Mouse (Mus musculus): Measurements from ENCODE around the gene Cdk2ap2. TPM values are rescaled to one million over a fixed set of nuclear protein-coding genes. Genes with fewer than 3 reads are reported as not detected.

Cdk2ap2 gene
- polyA plus RNA-seq, 1 experiment: 138 TPM

DNA sequence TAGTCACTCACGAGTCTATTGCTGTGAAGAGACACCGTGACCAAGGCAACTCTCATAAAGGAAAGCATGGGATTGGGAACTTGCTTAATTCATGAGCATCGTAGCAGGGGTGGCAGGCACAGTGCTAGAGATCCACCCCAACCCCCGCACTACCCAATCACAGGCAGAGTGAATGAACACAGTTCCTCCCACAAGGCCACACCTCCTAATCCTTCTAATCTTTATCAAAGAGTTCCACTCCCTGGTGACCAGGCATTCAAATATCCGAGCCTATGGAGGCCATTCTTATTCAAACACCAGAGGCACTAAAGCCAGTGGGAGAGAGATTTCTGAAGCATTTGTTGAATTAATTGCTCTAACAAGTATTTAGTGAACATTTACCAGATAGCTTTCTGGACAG, 49.0 kb downstream of the Cdk2ap2 start:
- Histone ChIP-seq H3K27me3 (replicated peaks; ENCODE audit: control insufficient read depth, insufficient read depth, low read length) (no peaks in the 10 kb centered on the region), H3K4me1 (ENCODE audit: control insufficient read depth, insufficient read depth, low read length) (peaks cover 15% of the 10 kb centered on the region), H3K36me3 (ENCODE audit: control insufficient read depth, insufficient read depth, low read length) (no peaks in the 10 kb centered on the region), H3K4me3 (ENCODE audit: insufficient read depth, low read depth, low read length) (no peak overlapping the region), H3K27ac (ENCODE audit: insufficient read depth, low read depth, low read length) (no peak overlapping the region)
- no peak for DNase-seq
- TF ChIP-seq CTCF (conservative IDR thresholded peaks at IDR 0.05; ENCODE audit: insufficient read depth, insufficient read length, low read depth, low read length) (no peak), POLR2A (IDR thresholded peaks at IDR 0.05; ENCODE audit: low read depth, low read length) (no peak)
- WGBS: 97% methylated on average over 5 of the region's 5 CpGs

DNA sequence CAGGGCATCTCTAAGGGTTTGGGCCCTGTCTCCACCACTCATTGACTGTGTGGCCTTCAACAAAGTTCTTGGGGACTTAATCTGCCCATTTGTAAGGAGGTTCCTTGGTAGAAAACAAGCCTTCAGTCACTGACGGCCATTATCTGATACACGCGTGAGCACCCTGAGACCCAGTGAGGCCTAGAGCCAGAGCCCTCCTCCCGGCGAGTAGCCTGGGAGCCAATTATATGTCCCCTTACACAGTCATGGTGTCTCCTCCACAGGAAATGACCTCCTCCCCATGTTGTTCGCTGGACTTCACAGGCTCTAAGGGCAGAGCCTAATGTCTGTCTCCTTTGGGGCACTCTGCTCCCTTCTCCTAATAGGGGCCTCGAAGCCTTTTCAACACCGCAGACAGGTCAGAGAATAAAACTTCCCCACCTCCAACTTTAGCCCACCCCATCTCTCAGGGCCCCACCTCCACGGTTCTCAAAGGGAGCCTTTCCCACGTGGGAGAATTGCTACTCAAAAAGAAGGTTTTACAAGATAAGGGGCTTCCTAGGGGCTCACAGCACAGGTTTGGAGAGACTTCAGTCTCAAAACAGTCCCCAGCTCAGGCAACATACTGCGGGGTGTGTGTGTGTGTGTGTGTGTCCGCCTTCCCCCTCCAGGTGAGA, 49.5 kb downstream of the Cdk2ap2 start:
- H3K4me1 ChIP-seq (ENCODE audit: control insufficient read depth, insufficient read depth, low read length): peaks cover 15% of the 10 kb centered on the region

DNA sequence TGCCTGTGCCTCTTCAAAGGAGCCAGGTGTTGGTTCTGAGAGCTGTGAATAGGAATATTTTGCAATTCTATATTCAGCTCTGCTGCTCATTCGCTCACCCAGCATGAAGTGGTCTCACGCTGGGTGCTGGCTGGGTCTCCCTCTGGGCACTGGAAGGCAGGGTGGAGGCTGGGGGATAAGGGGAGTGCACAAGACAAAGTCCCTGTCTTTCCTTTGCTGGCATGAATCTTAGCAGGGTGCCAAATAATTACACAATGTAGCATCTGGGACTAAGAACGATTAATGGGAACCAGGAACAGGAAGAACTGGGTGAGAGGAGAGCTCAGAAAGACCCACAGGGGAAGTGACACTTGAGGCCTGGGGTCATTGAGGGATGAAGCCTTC, 50.0 kb downstream of the Cdk2ap2 start:
- TF ChIP-seq POLR2A (IDR thresholded peaks at IDR 0.05; ENCODE audit: low read depth, low read length): no peak
- TF ChIP-seq CTCF (conservative IDR thresholded peaks at IDR 0.05; ENCODE audit: insufficient read depth, insufficient read length, low read depth, low read length): no peak
- 72% methylated on average over 3 of the region's 3 CpGs for WGBS
- peak; percentile 25 for DNase-seq
- Histone ChIP-seq H3K4me3 (ENCODE audit: insufficient read depth, low read depth, low read length) (no peak overlapping the region), H3K4me1 (ENCODE audit: control insufficient read depth, insufficient read depth, low read length) (peaks cover 15% of the 10 kb centered on the region), H3K27ac (ENCODE audit: insufficient read depth, low read depth, low read length) (no peak overlapping the region), H3K27me3 (replicated peaks; ENCODE audit: control insufficient read depth, insufficient read depth, low read length) (no peaks in the 10 kb centered on the region), H3K36me3 (ENCODE audit: control insufficient read depth, insufficient read depth, low read length) (no peaks in the 10 kb centered on the region)

More for the DNA sequence above, 49.5 kb downstream of the Cdk2ap2 start:
- TF ChIP-seq CTCF (conservative IDR thresholded peaks at IDR 0.05; ENCODE audit: insufficient read depth, insufficient read length, low read depth, low read length) (no peak), POLR2A (IDR thresholded peaks at IDR 0.05; ENCODE audit: low read depth, low read length) (no peak)
- Histone ChIP-seq H3K27ac (ENCODE audit: insufficient read depth, low read depth, low read length) (no peak overlapping the region), H3K36me3 (ENCODE audit: control insufficient read depth, insufficient read depth, low read length) (no peaks in the 10 kb centered on the region), H3K4me3 (ENCODE audit: insufficient read depth, low read depth, low read length) (no peak overlapping the region), H3K27me3 (replicated peaks; ENCODE audit: control insufficient read depth, insufficient read depth, low read length) (no peaks in the 10 kb centered on the region)
- 81% methylated on average over 12 of the region's 12 CpGs for WGBS
- no peak for DNase-seq

DNA sequence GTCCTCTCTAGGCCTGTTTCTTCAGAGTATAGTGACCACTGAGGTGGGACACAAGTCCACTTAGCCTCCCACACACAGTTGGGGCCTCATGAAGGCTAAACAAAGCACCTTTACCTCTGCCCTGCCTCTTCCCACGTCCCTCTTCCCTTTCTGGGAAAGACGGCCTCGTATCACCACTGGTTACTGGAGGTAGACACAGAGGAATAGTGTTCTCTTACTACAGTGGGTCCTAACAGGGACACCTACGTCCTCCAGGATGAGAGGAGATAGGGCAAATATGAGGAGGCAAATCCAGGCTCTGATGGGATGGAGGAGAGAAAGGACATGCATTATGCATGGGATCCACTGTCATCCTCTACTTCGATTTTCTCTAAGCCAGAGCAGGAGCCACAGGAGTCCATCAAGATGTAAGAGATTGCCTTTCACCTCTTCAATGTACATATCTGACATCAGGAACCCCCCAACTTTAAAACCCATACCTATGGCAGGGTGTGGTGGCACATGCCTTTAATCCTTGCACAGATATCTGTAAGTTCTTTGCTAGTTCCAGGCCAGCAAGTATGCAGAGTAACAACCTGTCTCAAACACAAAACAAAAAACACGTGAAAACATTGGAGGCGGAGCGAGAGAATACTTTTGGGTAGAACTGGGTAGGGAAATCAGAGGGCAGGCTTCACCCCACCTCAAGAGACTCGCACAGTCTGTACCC, 51.0 kb downstream of the Cdk2ap2 start:
- no peak for DNase-seq
- Histone ChIP-seq H3K4me1 (ENCODE audit: control insufficient read depth, insufficient read depth, low read length) (peaks cover 15% of the 10 kb centered on the region), H3K4me3 (ENCODE audit: insufficient read depth, low read depth, low read length) (peak overlapping the region; percentile 95; the same call in 1 of the 2 replicates), H3K27me3 (replicated peaks; ENCODE audit: control insufficient read depth, insufficient read depth, low read length) (no peaks in the 10 kb centered on the region), H3K36me3 (ENCODE audit: control insufficient read depth, insufficient read depth, low read length) (no peaks in the 10 kb centered on the region), H3K27ac (ENCODE audit: insufficient read depth, low read depth, low read length) (peak overlapping the region; percentile 57)
- no peak for TF ChIP-seq POLR2A (IDR thresholded peaks at IDR 0.05; ENCODE audit: low read depth, low read length)
- TF ChIP-seq CTCF (conservative IDR thresholded peaks at IDR 0.05; ENCODE audit: insufficient read depth, insufficient read length, low read depth, low read length): no peak
- 44% methylated on average over 9 of the region's 9 CpGs for WGBS

DNA sequence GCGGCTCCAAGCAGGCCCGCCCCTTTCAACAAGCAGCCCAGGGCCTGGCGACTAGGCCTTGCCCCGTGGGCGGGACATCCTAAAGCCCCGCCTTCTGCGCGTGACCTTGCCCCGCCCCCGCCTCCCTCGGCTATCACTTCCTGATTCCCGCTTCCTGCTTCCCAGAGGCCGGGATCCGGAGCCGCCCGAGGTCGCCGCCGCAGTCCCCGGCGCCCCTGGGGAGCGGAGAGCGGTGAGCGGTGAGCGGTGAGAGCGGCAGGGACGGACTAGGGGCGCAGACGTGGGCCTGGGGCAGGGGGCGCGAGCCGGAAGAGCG, 51.5 kb downstream of the Cdk2ap2 start, which contains the start of gene Coro1b:
Gene Coro1b, plus strand, starts transcription at position 129 of the 316 bp plus-strand sequence.
- Histone ChIP-seq H3K4me1 (ENCODE audit: control insufficient read depth, insufficient read depth, low read length) (peaks cover 15% of the 10 kb centered on the region), H3K27ac (ENCODE audit: insufficient read depth, low read depth, low read length) (peak within 1 kb of the TSS; percentile 57), H3K4me3 (ENCODE audit: insufficient read depth, low read depth, low read length) (peak within 1 kb of the TSS; percentile 95), H3K27me3 (replicated peaks; ENCODE audit: control insufficient read depth, insufficient read depth, low read length) (no peaks in the 10 kb centered on the region), H3K36me3 (ENCODE audit: control insufficient read depth, insufficient read depth, low read length) (no peaks in the 10 kb centered on the region)
- peak; percentile 22 for TF ChIP-seq POLR2A (IDR thresholded peaks at IDR 0.05; ENCODE audit: low read depth, low read length)
- no peak for TF ChIP-seq CTCF (conservative IDR thresholded peaks at IDR 0.05; ENCODE audit: insufficient read depth, insufficient read length, low read depth, low read length)
- 1% methylated on average over 32 of the region's 33 CpGs for WGBS
- DNase-seq: peak; percentile 98

Other genes with a start within 250 kb of the Cdk2ap2 start
- gene Chka, start 245.4 kb upstream of the Cdk2ap2 start, polyA plus RNA-seq (2012; rRNA removed): 65.0 and 72.0 TPM in 2 replicates
- 69.2 and 71.2 TPM in 2 replicates for gene Tcirg1, start 190.0 kb upstream of the Cdk2ap2 start, polyA plus RNA-seq (2012; rRNA removed)
- 678 and 742 TPM in 2 replicates for gene Ndufs8, start 184.4 kb upstream of the Cdk2ap2 start, polyA plus RNA-seq (2012; rRNA removed)
- gene Aldh3b1, start 167.4 kb upstream of the Cdk2ap2 start, polyA plus RNA-seq (2012; rRNA removed): 17.4 and 19.4 TPM in 2 replicates
- gene Unc93b1, start 162.0 kb upstream of the Cdk2ap2 start, polyA plus RNA-seq (2012; rRNA removed): 52.3 and 55.7 TPM in 2 replicates
- gene Aldh3b3, start 138.5 kb upstream of the Cdk2ap2 start, polyA plus RNA-seq (2012; rRNA removed): 4.7 and 9.2 TPM in 2 replicates
- 2.6 and 3.9 TPM in 2 replicates for gene Aldh3b2, start 124.9 kb upstream of the Cdk2ap2 start, polyA plus RNA-seq (2012; rRNA removed)
- 1,670 and 2,218 TPM in 2 replicates for gene Acy3, start 110.6 kb upstream of the Cdk2ap2 start, polyA plus RNA-seq (2012; rRNA removed)
- gene Tbx10, start 104.4 kb upstream of the Cdk2ap2 start, polyA plus RNA-seq (2012; rRNA removed): 0.31 and 0.75 TPM in 2 replicates
- gene Nudt8, start 96.6 kb upstream of the Cdk2ap2 start, polyA plus RNA-seq (2012; rRNA removed): 19.9 and 20.9 TPM in 2 replicates
- gene Gm49405, start 96.6 kb upstream of the Cdk2ap2 start, polyA plus RNA-seq (2012; rRNA removed): 1.2 and 1.7 TPM in 2 replicates
- gene Doc2g, start 93.9 kb upstream of the Cdk2ap2 start, polyA plus RNA-seq (2012; rRNA removed): 5.1 and 5.5 TPM in 2 replicates
- gene Ndufv1, start 84.4 kb upstream of the Cdk2ap2 start, polyA plus RNA-seq (2012; rRNA removed): 471 and 532 TPM in 2 replicates
- gene Gstp1, start 59.2 kb upstream of the Cdk2ap2 start, polyA plus RNA-seq (2012; rRNA removed): 686 and 745 TPM in 2 replicates
- 11.5 and 36.0 TPM in 2 replicates for gene Gstp2, start 51.2 kb upstream of the Cdk2ap2 start, polyA plus RNA-seq (2012; rRNA removed)
- 0.72 and 2.3 TPM in 2 replicates for gene Gstp3, start 37.6 kb upstream of the Cdk2ap2 start, polyA plus RNA-seq (2012; rRNA removed)
- gene Cabp2, start 15.6 kb upstream of the Cdk2ap2 start, polyA plus RNA-seq (2012; rRNA removed): 0.66 and 0.92 TPM in 2 replicates
- gene Pitpnm1, start 2.8 kb downstream of the Cdk2ap2 start, polyA plus RNA-seq (2012; rRNA removed): 41.6 and 46.3 TPM in 2 replicates
- 80.5 and 96.2 TPM in 2 replicates for gene Aip, start 28.7 kb downstream of the Cdk2ap2 start, polyA plus RNA-seq (2012; rRNA removed)
- gene Gpr152, start 42.6 kb downstream of the Cdk2ap2 start, polyA plus RNA-seq (2012; rRNA removed): 0.03 and 0.05 TPM in 2 replicates
- 0.12 and 0.20 TPM in 2 replicates for gene Cabp4, start 46.9 kb downstream of the Cdk2ap2 start, polyA plus RNA-seq (2012; rRNA removed)
- gene Coro1b, start 51.4 kb downstream of the Cdk2ap2 start, polyA plus RNA-seq (2012; rRNA removed): 176 and 181 TPM in 2 replicates
- 4.7 and 20.0 TPM in 2 replicates for gene Ptprcap, start 56.4 kb downstream of the Cdk2ap2 start, polyA plus RNA-seq (2012; rRNA removed)
- 41.0 and 41.8 TPM in 2 replicates for gene Rps6kb2, start 66.2 kb downstream of the Cdk2ap2 start, polyA plus RNA-seq (2012; rRNA removed)
- 3.8 and 4.0 TPM in 2 replicates for gene Carns1, start 78.3 kb downstream of the Cdk2ap2 start, polyA plus RNA-seq (2012; rRNA removed)
- gene Tbc1d10c, start 94.1 kb downstream of the Cdk2ap2 start, polyA plus RNA-seq (2012; rRNA removed): 2.3 and 9.1 TPM in 2 replicates
- 484 and 509 TPM in 2 replicates for gene Ppp1ca, start 94.9 kb downstream of the Cdk2ap2 start, polyA plus RNA-seq (2012; rRNA removed)
- gene Rad9a, start 104.5 kb downstream of the Cdk2ap2 start, polyA plus RNA-seq (2012; rRNA removed): 18.4 and 19.2 TPM in 2 replicates
- 13.6 TPM in 2 replicates for gene Clcf1, start 117.1 kb downstream of the Cdk2ap2 start, polyA plus RNA-seq (2012; rRNA removed)
- 3.4 TPM in 1 of 2 replicates, not detected in the other for gene AC109138.7, start 117.2 kb downstream of the Cdk2ap2 start, polyA plus RNA-seq (2012; rRNA removed)
- gene Pold4, start 134.7 kb downstream of the Cdk2ap2 start, polyA plus RNA-seq (2012; rRNA removed): 96.1 and 99.8 TPM in 2 replicates
- 39.0 and 61.4 TPM in 2 replicates for gene Ssh3, start 172.0 kb downstream of the Cdk2ap2 start, polyA plus RNA-seq (2012; rRNA removed)
- 4.2 and 5.1 TPM in 2 replicates for gene Ankrd13d, start 186.0 kb downstream of the Cdk2ap2 start, polyA plus RNA-seq (2012; rRNA removed)
- 56.7 and 60.3 TPM in 2 replicates for gene Grk2, start 209.0 kb downstream of the Cdk2ap2 start, polyA plus RNA-seq (2012; rRNA removed)